Mouse (Mus musculus): ENCODE data around the gene Arhgap19.

Gene Arhgap19

GRCm38 (mm10) chr19:41800451-41800850 lies 1.4 kb downstream of the Arhgap19 start:
- DNase-seq (ENCODE audit: low read depth, low spot score) = no peak

- no peak for DNase-seq (ENCODE audit: low read depth, low spot score)
Measured at GRCm38 (mm10) chr19:41797536-41797935, 4.3 kb downstream of the Arhgap19 start.

- no peak for DNase-seq (ENCODE audit: low read depth, low spot score)
Measured at GRCm38 (mm10) chr19:41796789-41797327, 5.0 kb downstream of the Arhgap19 start.

GRCm38 (mm10) chr19:41796148-41796760 lies 5.6 kb downstream of the Arhgap19 start:
- DNase-seq (ENCODE audit: low read depth, low spot score) = no peak

- DNase-seq (ENCODE audit: low read depth, low spot score) = no peak
Measured at GRCm38 (mm10) chr19:41794901-41795300, 6.9 kb downstream of the Arhgap19 start.

- DNase-seq (ENCODE audit: low read depth, low spot score) = no peak
Measured at GRCm38 (mm10) chr19:41794017-41794416, 7.8 kb downstream of the Arhgap19 start.

- no peak for DNase-seq (ENCODE audit: low read depth, low spot score)
Measured at GRCm38 (mm10) chr19:41792934-41793486, 8.8 kb downstream of the Arhgap19 start.

- no peak for DNase-seq (ENCODE audit: low read depth, low spot score)
Measured at GRCm38 (mm10) chr19:41791384-41791783, 10.5 kb downstream of the Arhgap19 start.

GRCm38 (mm10) chr19:41789110-41789961 lies 12.5 kb downstream of the Arhgap19 start:
- DNase-seq (ENCODE audit: low read depth, low spot score) = peak; percentile 35

- DNase-seq (ENCODE audit: low read depth, low spot score) = no peak
Measured at GRCm38 (mm10) chr19:41786896-41787295, 15.0 kb downstream of the Arhgap19 start.

GRCm38 (mm10) chr19:41777514-41777913 lies 24.3 kb downstream of the Arhgap19 start:
- DNase-seq (ENCODE audit: low read depth, low spot score) = no peak

GRCm38 (mm10) chr19:41768711-41769110 lies 33.1 kb downstream of the Arhgap19 start:
- no peak for DNase-seq (ENCODE audit: low read depth, low spot score)

- peak; percentile 28 for DNase-seq (ENCODE audit: low read depth, low spot score)
Measured at GRCm38 (mm10) chr19:41766628-41767027, 35.2 kb downstream of the Arhgap19 start.

GRCm38 (mm10) chr19:41763870-41764660 lies 37.8 kb downstream of the Arhgap19 start:
- peak; percentile 90 for DNase-seq (ENCODE audit: low read depth, low spot score)

- DNase-seq (ENCODE audit: low read depth, low spot score) = no peak
Measured at GRCm38 (mm10) chr19:41761529-41761928, 40.3 kb downstream of the Arhgap19 start.

- DNase-seq (ENCODE audit: low read depth, low spot score) = no peak
Measured at GRCm38 (mm10) chr19:41759765-41760164, 42.1 kb downstream of the Arhgap19 start.

GRCm38 (mm10) chr19:41759270-41759669 lies 42.6 kb downstream of the Arhgap19 start:
- no peak for DNase-seq (ENCODE audit: low read depth, low spot score)

- no peak for DNase-seq (ENCODE audit: low read depth, low spot score)
Measured at GRCm38 (mm10) chr19:41754760-41755159, 47.1 kb downstream of the Arhgap19 start.

GRCm38 (mm10) chr19:41751906-41752305 lies 49.9 kb downstream of the Arhgap19 start:
- DNase-seq (ENCODE audit: low read depth, low spot score) = no peak

- no peak for DNase-seq (ENCODE audit: low read depth, low spot score)
Measured at GRCm38 (mm10) chr19:41747436-41747835, 54.4 kb downstream of the Arhgap19 start.

- DNase-seq (ENCODE audit: low read depth, low spot score) = no peak
Measured at GRCm38 (mm10) chr19:41745941-41746557, 55.8 kb downstream of the Arhgap19 start.
